Mouse (Mus musculus): Measurements from ENCODE around the gene Clmp.

Clmp gene

DNA sequence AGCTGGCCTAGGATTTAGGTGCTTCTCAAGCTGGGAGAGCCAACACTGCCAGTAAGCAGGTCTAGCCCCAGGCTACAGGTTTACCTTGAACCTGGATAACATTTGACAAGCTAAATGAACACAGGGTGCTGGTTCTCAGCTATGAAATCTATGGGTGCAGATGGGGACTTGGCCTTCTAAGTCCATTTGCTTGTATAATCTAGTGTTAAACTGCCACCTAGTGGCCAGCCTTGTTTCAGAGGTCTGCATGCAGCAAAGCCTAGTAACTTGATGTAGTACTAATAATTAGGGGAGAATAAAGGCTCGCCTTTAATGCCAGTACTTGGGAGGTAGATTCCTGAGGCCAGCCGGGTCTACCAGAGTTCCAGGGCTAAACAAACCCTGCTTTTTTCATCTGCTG is 119.5 kb downstream of the Clmp start:
- peak; percentile 81 to 83 for DNase-seq

DNA sequence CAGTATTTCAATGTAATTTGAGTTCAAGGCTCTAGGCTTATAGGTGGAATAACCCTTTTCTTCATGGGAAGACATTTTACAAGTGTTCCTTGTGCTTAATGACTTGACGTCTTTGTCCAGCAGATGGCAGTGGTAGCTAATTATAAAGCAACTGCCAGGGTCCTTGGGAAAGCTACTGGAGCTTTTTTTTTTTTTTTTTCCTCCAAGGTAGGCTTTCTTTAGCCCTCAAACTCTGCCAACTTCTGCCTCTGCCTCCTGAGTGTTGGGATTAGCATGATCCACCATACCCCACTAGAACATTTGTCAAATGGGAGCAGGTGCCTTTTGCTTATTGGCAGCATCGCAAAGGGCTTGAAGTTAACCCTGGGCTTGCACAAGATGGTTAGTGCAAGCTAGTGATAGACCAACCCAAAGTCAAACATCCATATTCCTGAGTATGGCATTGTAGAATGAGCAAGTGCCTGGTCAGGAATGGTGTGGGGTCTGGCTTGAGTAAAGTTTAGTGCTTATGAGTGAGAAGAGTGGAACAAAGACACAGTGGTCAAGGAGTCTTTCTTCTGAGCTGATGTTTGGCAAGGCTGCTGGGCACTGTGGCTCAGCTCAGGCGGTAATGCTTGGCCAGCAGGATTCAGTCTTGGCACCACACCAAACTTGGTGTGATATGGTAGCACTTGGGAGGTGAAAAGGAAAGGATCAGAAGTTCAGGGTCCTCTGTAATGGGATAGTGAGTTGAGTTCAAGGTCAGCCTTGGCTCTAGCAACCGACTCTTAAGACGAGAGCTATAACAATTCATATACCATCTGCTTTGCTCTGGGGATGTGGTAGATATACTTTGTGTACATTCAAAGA is 120.9 kb downstream of the Clmp start:
- no peak for DNase-seq

DNA sequence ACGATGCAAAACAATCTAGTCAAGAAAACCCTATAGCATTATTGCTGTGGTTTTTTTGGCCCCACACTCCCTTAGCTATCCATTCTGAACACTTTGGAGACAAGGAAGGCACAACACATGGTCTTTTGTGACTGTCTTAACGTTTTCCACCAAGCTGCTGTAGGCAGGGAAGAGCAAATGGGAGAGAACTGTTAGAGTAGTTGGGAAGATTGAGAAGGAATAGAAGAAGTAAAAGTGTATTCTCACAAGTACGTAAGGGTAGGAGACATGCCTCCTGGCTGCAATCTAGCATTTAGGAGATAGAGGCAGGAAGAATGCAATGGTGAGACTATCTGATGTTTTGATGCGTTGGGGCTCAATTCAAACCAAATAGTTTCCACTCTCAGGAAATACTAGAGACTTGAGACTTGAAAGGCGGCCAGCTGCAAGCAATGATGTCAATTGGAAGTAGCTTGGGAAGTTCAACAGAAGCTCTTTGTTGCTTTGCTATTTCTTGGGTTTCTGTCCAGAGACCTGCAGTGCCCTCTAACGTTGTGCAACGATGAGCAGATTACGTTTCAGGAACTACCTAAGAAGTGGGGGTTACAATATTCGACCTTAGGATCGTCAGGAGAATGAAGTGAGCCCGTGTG is 121.6 kb downstream of the Clmp start:
- no peak for DNase-seq

DNA sequence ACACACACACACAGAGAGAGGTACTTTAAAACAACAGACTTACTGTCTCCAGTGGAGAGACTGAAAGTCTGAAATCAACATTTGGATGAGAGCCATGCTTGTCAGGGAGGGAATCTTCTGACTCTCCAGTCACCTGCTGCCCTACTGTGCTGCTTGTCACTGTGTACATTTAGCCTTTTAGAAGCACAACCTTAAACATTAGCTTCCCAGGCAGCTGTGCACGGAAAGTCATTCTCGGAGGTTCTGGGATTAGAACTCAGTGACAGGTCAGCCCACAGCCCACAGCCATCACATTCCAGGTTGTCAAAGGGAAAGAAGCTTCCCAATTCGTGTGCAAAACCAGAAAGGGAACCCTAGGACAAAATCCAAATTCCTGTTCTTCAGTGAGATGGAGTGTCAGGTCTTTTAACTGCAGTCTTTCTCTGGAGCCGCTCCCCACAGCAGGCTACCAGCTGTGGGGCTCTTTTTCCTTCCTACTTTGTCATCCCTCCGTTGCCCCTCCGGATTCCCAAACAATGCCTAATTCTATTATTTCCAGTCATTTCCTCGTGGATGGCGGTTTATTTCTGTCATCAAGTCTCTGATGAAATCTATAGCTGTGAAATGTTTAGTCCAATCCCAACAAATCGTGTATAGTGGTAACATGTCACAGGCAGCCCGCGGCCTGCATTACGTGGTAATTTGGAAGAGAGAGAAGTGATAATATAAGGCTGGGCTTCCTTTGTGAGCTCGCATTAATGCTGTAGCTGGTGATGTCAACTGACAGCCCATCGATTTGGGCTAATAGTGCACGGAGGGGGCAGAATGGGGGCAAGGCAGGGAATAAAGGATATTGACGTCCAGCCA is 122.5 kb downstream of the Clmp start:
- no peak for DNase-seq

DNA sequence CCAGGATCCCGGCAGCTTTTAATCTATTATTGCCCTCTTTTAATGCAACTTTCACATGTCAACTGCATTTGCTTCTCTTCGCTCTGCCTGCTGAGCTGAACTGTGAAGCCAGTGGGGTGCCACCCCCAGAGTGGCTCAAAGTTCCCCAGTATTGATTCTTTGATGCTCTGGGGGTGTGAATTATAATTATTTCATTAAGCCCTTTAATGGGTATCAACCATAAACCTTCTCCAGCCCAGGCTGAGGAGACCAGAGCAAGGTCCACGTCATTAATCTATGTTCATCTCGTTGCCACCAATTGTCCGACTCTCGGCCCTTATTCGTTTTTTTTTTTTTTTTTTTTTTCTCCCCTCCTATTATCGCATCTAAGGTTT is 123.1 kb downstream of the Clmp start:
- no peak for DNase-seq

DNA sequence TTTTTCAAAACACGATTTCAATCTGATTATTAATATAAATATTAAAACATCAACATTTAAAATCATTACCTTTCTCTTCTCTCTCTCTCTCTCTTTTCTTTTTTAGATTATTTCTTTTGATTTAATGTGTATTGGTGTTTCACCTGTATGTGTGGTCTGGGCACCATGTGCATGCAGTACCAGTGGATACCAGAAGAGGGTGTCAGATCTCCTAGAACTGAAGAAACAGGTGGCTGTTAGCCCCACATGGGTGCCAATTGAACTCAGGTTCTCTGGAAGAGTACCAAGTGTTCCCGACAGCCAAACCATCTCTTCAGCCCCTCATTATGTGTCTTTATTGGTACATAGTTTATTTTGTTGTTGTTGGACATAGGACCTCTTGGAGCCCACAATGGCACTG is 126.1 kb downstream of the Clmp start:
- peak; percentile 60 to 62 for DNase-seq

DNA sequence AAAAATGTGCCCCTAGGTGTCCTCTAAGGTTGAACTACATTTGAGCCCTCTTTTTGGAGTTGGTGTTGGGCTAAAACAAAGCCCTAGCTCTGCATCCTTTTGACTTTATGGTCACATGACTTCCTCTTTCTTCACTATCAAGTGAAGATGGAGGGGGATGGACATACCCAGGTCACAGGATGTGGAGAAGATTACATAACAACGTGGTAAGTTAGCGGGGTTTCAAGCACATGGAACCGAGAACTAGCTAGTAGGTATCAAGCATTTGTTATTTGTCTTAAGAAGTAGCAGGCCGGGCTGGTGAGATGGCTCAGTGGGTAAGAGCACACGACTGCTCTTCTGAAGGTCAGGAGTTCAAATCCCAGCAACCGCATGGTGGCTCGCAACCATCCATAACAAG is 128.3 kb downstream of the Clmp start:
- DNase-seq = peak in 1 of 2 experiments; percentile 14

DNA sequence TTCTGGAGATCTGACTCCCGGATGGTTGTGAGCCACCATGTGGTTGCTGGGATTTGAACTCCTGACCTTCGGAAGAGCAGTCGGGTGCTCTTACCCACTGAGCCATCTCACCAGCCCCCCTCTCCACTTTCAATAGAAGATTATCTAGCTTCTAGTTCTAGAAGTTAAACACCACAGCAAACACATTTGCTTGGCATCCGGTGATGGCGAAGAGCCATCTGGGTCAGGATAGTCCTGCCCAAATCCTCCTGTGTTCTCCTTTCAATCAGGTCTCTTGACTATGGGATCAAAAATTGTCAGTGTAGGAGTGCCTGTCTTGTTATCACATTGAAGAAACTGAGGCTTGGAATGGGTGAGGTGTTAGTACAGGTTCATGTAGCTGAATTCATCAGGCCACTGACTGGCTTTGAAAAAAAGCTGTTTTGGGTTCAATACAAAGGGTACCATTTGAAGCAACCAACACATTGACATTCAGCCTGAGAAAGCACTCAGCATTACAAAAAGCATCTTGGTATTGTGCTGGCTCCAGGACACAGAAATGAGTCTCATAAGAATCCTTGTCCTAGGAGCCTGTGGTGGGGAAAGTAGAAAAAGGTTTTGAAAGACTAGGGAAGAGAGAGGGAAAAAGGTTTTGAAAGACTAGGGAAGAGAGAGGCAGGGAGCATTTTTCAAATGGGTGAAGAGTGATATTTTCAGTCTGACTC is 131.7 kb downstream of the Clmp start:
- no peak for DNase-seq

DNA sequence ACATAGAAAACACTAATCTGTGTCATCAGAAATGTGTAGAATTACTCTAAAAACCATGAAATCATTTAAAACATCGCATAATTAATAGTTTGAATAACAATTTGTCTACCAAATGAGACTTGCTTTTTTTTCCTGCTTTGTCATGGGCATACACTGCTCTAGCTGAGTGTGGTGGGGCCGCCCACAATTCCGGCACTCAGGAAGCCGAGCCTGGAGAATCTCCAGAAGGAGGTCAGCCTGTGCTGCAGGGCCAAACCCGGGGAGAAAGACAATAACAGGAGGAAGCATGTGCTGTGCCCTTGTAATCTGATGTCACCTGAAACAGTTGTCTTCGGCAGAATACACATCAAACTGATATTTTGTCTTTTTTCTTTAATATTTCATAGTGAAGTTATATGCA is 139.8 kb downstream of the Clmp start:
- no peak for DNase-seq

DNA sequence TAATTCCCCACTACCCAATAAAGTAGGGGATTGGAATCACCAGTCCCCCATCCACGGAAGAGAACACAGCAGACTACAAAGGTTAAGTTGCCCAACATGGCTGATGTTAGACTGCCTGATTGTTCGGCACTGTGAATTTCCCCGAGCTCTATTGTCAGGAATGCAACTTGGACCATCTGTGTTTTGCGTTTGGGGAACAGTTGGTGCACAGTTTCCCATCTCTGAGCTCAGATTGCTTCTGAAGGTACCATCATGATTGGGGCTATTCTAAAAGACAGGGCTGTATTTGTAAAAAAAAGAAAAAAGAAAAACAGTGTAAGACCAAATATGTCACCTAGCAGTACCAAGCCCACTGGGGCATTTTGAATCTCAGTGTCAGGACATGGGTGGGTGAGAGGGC is 141.6 kb downstream of the Clmp start:
- DNase-seq = no peak

DNA sequence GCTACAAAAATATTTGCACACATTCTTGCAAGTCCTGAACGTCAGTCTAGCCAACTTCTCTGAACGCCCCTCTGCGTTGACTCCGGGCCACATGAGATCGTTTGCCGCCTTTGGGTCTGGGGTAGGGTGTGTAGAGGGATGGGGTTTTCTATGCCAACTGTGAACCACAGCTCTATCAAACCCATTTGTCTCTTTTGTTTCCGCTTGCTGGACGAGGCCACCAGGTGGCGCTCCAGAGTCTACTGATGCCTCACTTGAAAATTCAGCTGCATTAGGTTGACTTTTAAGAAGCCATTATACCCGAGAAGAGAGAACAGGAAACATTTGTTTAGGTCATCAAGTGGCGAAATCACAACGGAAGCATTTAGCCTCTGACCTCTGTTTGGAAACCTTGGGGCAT is 148.8 kb downstream of the Clmp start:
- DNase-seq = peak; percentile 84

All from B cell, adult 2 months (primary cell).